Mouse (Mus musculus) heart, postnatal 0 days (tissue): ENCODE data around the gene Rorb. TPM values are rescaled to one million over a fixed set of nuclear protein-coding genes. Genes with fewer than 3 reads are reported as not detected.

Source experiments
- ATAC-seq: fragments of 200-750 bp; cut with Nextera tagmentation; 2 replicates; pipeline ENCODE4 v1.8.0; 2017; ENCODE audit warnings: low read depth, moderate number of reproducible peaks, moderate library complexity; ENCODE audit not compliant: insufficient read depth
- DNase-seq: peaks from one replicate; pipeline ENCODE4 v3.0.0-alpha.2; 2016; ENCODE audit warnings: low spot score
- H3K27ac ChIP-seq: fragments of 300-500 bp; sonication (generic); 2 replicates; pipeline ENCODE4 v1.5.1; 2014; ENCODE audit warnings: low read depth, mild to moderate bottlenecking
- H3K27me3 ChIP-seq: fragments of 300-500 bp; sonication (generic); 2 replicates; pipeline ENCODE4 v1.6.1; 2014; ENCODE audit warnings: low read length, mixed read lengths; ENCODE audit not compliant: control insufficient read depth, insufficient read depth
- H3K36me3 ChIP-seq: fragments of 300-500 bp; sonication (generic); replicated peaks from 2 replicates; pipeline ENCODE4 v1.6.1; 2014; ENCODE audit warnings: low read length, mixed read lengths; ENCODE audit not compliant: control insufficient read depth, insufficient read depth
- H3K4me1 ChIP-seq: fragments of 300-500 bp; sonication (generic); 2 replicates; pipeline ENCODE4 v1.6.1; 2014; ENCODE audit warnings: antibody characterized with exemption; ENCODE audit not compliant: control insufficient read depth, insufficient read depth
- H3K4me2 ChIP-seq: fragments of 300-500 bp; sonication (generic); 2 replicates; pipeline ENCODE4 v1.6.1; 2014; ENCODE audit warnings: low read depth, mild to moderate bottlenecking, low read length, moderate library complexity
- H3K4me3 ChIP-seq: fragments of 300-500 bp; sonication (generic); 2 replicates; pipeline ENCODE4 v1.5.1; 2014; ENCODE audit warnings: low read depth, low read length
- H3K9ac ChIP-seq: fragments of 300-500 bp; sonication (generic); replicated peaks from 2 replicates; pipeline ENCODE4 v1.6.1; 2014; ENCODE audit warnings: low read depth, low read length, mixed read lengths
- H3K9me3 ChIP-seq: fragments of 300-500 bp; sonication (generic); replicated peaks from 2 replicates; pipeline ENCODE4 v1.6.1; 2016; ENCODE audit warnings: low read length; ENCODE audit not compliant: control insufficient read depth
- CTCF ChIP-seq: IDR thresholded peaks from 2 replicates; pipeline ENCODE4 v1.5.1; 2016; ENCODE audit warnings: antibody characterized with exemption, control low read depth, low read depth
- EP300 ChIP-seq: IDR thresholded peaks from 2 replicates; pipeline ENCODE4 v1.6.1; 2016; ENCODE audit warnings: antibody characterized with exemption, low read depth
- WGBS: fragments of 180-500 bp; shearing (Covaris S2); extraction: QIAGEN DNeasy Blood & Tissue Kit; methylation state at CpG from one replicate; pipeline ENCODE4 v1.1.7; 2014; 5-methylcytosine and 5-hydroxymethylcytosine counted together
- polyA plus RNA-seq: library from polyadenylated mRNA; unstranded; fragments of >200 nt; fragmentation: Nextera tagmentation; extraction: Ambion mirVana; gene quantifications from 2 replicates; pipeline ENCODE4 v1.2.1, GENCODE M21; 2015
- total RNA-seq: library from RNA; depleted of rRNA; stranded (reverse); fragments of >200 nt; gene quantifications from 2 replicates; pipeline ENCODE4 v1.2.3, GENCODE M21; 2014; ENCODE audit warnings: low replicate concordance

Gene Rorb
- total and polyA plus RNA-seq, 2 experiments from 2014 or later = 0.36 TPM; not detected in 1

GRCm38 (mm10) chr19:18969386-18969785, 141.6 kb downstream of the Rorb start:
- H3K27ac ChIP-seq = no peak overlapping the region
- WGBS = 74% methylated on average over 8 of the region's 8 CpGs
- H3K4me3 ChIP-seq = no peak overlapping the region
- H3K4me2 ChIP-seq = no peak overlapping the region
- no peak for TF ChIP-seq CTCF
- TF ChIP-seq EP300 = no peak
- H3K27me3 ChIP-seq = no peaks in the 10 kb centered on the region
- H3K36me3 ChIP-seq = no peaks in the 10 kb centered on the region
- no peaks in the 10 kb centered on the region for H3K9me3 ChIP-seq
- no peak overlapping the region for H3K9ac ChIP-seq
- ATAC-seq (no peak), DNase-seq (no peak)
- no peaks in the 10 kb centered on the region for H3K4me1 ChIP-seq

DNA sequence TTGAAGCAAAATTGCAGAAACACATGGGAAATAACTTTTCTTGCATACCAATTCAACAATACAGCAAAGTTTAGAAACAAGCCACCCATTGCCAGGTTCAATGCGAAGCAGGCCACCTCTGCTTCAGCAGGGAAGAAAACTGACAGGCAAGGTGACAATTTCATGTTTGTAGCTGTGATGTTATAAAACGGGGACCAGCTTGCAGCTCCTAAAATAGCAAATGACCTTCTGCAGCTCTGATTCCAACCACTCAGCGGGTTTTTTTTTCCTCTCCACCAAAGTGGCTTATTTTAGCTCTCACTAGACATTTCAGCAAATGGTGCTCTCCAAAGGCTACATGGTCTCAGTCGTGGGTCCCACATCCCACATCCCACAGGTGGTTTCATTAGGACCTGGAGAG, 143.7 kb downstream of the Rorb start:
- peak; percentile 60 for DNase-seq
- Histone ChIP-seq H3K9ac (no peak overlapping the region), H3K27me3 (no peaks in the 10 kb centered on the region), H3K4me3 (no peak overlapping the region), H3K4me2 (no peak overlapping the region; the same call in 1 of the 2 replicates), H3K9me3 (no peaks in the 10 kb centered on the region), H3K27ac (no peak overlapping the region), H3K36me3 (no peaks in the 10 kb centered on the region), H3K4me1 (no peaks in the 10 kb centered on the region)
- peak; percentile 33; the same call in 1 of the 2 replicates for ATAC-seq
- TF ChIP-seq EP300 = no peak
- no peak for TF ChIP-seq CTCF
- WGBS = 24% methylated on average over 4 of the region's 4 CpGs

DNA sequence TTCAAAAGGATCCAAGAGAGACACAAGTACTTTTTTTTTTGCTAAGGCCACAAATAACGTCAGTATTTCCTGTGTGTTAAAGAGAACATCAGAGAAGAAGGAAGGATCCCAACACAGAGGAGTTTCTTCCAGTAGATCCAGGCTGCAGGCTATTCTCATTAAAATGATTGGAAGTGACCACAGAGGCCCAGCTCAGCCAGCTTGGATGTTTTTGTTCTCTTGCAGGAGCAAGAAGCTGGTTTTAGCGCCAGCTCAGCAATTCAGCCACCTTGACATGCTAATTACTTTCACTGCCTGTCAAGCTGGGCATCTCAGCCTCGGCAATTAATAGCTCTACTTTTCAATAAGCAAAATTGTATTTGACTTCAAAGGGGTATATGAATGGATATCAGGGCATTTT, 151.1 kb downstream of the Rorb start:
- ATAC-seq = no peak
- H3K9ac ChIP-seq = no peak overlapping the region
- DNase-seq = no peak
- no peaks in the 10 kb centered on the region for H3K27me3 ChIP-seq
- no peaks in the 10 kb centered on the region for H3K36me3 ChIP-seq
- 39% methylated on average over 3 of the region's 3 CpGs for WGBS
- no peaks in the 10 kb centered on the region for H3K9me3 ChIP-seq
- no peak overlapping the region for H3K4me2 ChIP-seq
- TF ChIP-seq CTCF (no peak), EP300 (no peak)
- H3K4me1 ChIP-seq = no peaks in the 10 kb centered on the region
- no peak overlapping the region for H3K4me3 ChIP-seq
- H3K27ac ChIP-seq = no peak overlapping the region

DNA sequence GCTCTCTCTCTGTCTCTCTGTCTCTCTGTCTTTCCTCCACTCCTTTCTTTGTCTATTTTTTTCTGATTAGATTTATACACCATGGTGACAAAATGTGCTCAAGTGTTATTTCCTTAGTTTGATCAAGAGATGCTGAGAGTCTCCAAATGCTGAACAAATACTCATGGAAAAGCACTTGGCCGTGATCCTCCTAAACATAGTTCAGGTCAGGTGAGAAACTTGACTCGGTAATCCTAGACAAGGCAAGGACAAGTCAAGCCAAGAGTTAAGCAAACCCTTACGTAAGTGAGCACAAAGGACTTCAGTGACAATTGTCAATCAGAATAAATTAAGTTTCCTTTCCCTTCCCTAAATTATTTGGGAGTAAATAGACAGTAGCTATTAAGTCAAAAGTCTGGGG, 158.2 kb downstream of the Rorb start:
- Histone ChIP-seq H3K36me3 (no peaks in the 10 kb centered on the region), H3K4me1 (no peaks in the 10 kb centered on the region), H3K27me3 (no peaks in the 10 kb centered on the region), H3K27ac (no peak overlapping the region), H3K9ac (no peak overlapping the region), H3K4me2 (no peak overlapping the region), H3K4me3 (no peak overlapping the region), H3K9me3 (no peaks in the 10 kb centered on the region)
- DNase-seq (no peak), ATAC-seq (no peak)
- 73% methylated on average over 3 of the region's 3 CpGs for WGBS
- no peak for TF ChIP-seq CTCF

- Histone ChIP-seq H3K4me2 (no peak overlapping the region), H3K9ac (no peak overlapping the region)
- TF ChIP-seq EP300 (no peak), CTCF (no peak)
Measured at GRCm38 (mm10) chr19:18947193-18947592, 163.8 kb downstream of the Rorb start.

GRCm38 (mm10) chr19:18945265-18945664, 165.7 kb downstream of the Rorb start:
- no peak overlapping the region for H3K27ac ChIP-seq
- no peaks in the 10 kb centered on the region for H3K9me3 ChIP-seq
- H3K9ac ChIP-seq = no peak overlapping the region
- DNase-seq = no peak
- WGBS = 84% methylated on average over 3 of the region's 3 CpGs
- TF ChIP-seq CTCF (no peak), EP300 (no peak)
- H3K4me1 ChIP-seq = no peaks in the 10 kb centered on the region
- H3K27me3 ChIP-seq = no peaks in the 10 kb centered on the region
- H3K4me2 ChIP-seq = no peak overlapping the region
- no peaks in the 10 kb centered on the region for H3K36me3 ChIP-seq
- no peak overlapping the region for H3K4me3 ChIP-seq
- ATAC-seq = no peak

More at GRCm38 (mm10) chr19:18947193-18947592, 163.8 kb downstream of the Rorb start:
- Histone ChIP-seq H3K4me1 (no peaks in the 10 kb centered on the region), H3K27ac (no peak overlapping the region), H3K9me3 (no peaks in the 10 kb centered on the region), H3K36me3 (no peaks in the 10 kb centered on the region), H3K27me3 (no peaks in the 10 kb centered on the region), H3K4me3 (no peak overlapping the region)
- DNase-seq = no peak
- WGBS = 59% methylated on average over 3 of the region's 3 CpGs
- no peak for ATAC-seq
